Mouse (Mus musculus): ENCODE data around the gene Acap1.

The Acap1 gene

GRCm38 (mm10) chr11:69834001-69834549, 61.3 kb downstream of the Acap1 start:
- DNase-seq: peak; percentile 60 to 73

- DNase-seq: no peak
These were observed 61.8 kb downstream of the Acap1 start for GRCm38 (mm10) chr11:69833554-69833953.

Measured in thymus, postnatal 36 days (tissue).